In genomic region chr6:128277132-128278085, GRCm38 (mm10) we compare ENCODE assay signal across 15 mouse cellular contexts. TPM values are rescaled to one million over a fixed set of nuclear protein-coding genes. Genes with fewer than 3 reads are reported as not detected.
DNase-seq lines count a peak whose midpoint lies in the region; ATAC-seq lines count a peak whose summit lies in the region.
"Had no signal": no experiment of that assay in that cellular context is flagged by ENCODE, and none has a peak within 500 bp of the region (broad histone marks: within the 10 kb centered on the region; RNA-seq: fewer than 3 reads in every experiment).

No protein-coding gene starts in this region.

- no peak overlapping the region for H3K9ac ChIP-seq in forebrain, embryonic 15.5 days (replicated peaks)
- no peak overlapping the region for H3K9ac ChIP-seq in forebrain, embryonic 12.5 days
- no peak overlapping the region for H3K9ac ChIP-seq in liver, embryonic 15.5 days
- H3K9ac ChIP-seq in liver, embryonic 11.5 days (ENCODE audit: low read depth, low read length): no peak overlapping the region
- H3K9ac ChIP-seq in forebrain, embryonic 16.5 days (replicated peaks; ENCODE audit: low read depth, low read length): no peak overlapping the region
- H3K9ac ChIP-seq: limb, embryonic 15.5 days had no signal

- WGBS in forebrain, embryonic 15.5 days: 80% methylated on average over 11 of the region's 11 CpGs
- WGBS in forebrain, embryonic 12.5 days: 85% methylated on average over 11 of the region's 11 CpGs
- 64% methylated on average over 11 of the region's 11 CpGs for WGBS in liver, embryonic 15.5 days (ENCODE audit: insufficient replicate concordance)
- WGBS in liver, embryonic 11.5 days: 82% methylated on average over 11 of the region's 11 CpGs
- WGBS in forebrain, embryonic 16.5 days: 82% methylated on average over 11 of the region's 11 CpGs

- DNase-seq in liver, embryonic 11.5 days (ENCODE audit: low spot score): no peak
- DNase-seq in layer of hippocampus, postnatal 14 days (ENCODE audit: low spot score in 2 of 2): peak; percentile 43 to 73
- no peak for DNase-seq in cerebellum, adult 9-11 months
- no peak for DNase-seq in heart, postnatal 4 days
- DNase-seq: adrenal gland, postnatal 14 days; cerebellum, adult 18-20 months; heart, adult 11 months; lung, postnatal 36 days; thymus, postnatal 14 days had no signal

- H3K4me3 ChIP-seq in forebrain, embryonic 15.5 days: no peak overlapping the region
- H3K4me3 ChIP-seq in forebrain, embryonic 12.5 days (replicated peaks): no peak overlapping the region
- no peak overlapping the region for H3K4me3 ChIP-seq in liver, embryonic 15.5 days (replicated peaks)
- no peak overlapping the region for H3K4me3 ChIP-seq in liver, embryonic 11.5 days (ENCODE audit: low read depth, low read length)
- H3K4me3 ChIP-seq in forebrain, embryonic 16.5 days (replicated peaks; ENCODE audit: low read length): no peak overlapping the region
- H3K4me3 ChIP-seq: limb, embryonic 15.5 days had no signal

- ATAC-seq in forebrain, embryonic 15.5 days (replicated peaks): peak; percentile 61; the same call in 1 of the 2 replicates
- ATAC-seq in forebrain, embryonic 12.5 days (ENCODE audit: low FRiP score): no peak
- peak; percentile 34; the same call in 1 of the 2 replicates for ATAC-seq in liver, embryonic 15.5 days (ENCODE audit: insufficient read depth)
- no peak for ATAC-seq in liver, embryonic 11.5 days (replicated peaks; ENCODE audit: low FRiP score)
- ATAC-seq in forebrain, embryonic 16.5 days: peak; percentile 74
- ATAC-seq: midbrain, embryonic 16.5 days had no signal

- H3K36me3 ChIP-seq in forebrain, embryonic 15.5 days: no peaks in the 10 kb centered on the region
- no peaks in the 10 kb centered on the region for H3K36me3 ChIP-seq in forebrain, embryonic 12.5 days (replicated peaks)
- no peaks in the 10 kb centered on the region for H3K36me3 ChIP-seq in liver, embryonic 15.5 days (replicated peaks)
- no peaks in the 10 kb centered on the region for H3K36me3 ChIP-seq in liver, embryonic 11.5 days (ENCODE audit: control insufficient read depth, insufficient read depth, low read length)
- no peaks in the 10 kb centered on the region for H3K36me3 ChIP-seq in forebrain, embryonic 16.5 days (ENCODE audit: control insufficient read depth, insufficient read depth)
- H3K36me3 ChIP-seq: limb, embryonic 15.5 days had no signal

- H3K9me3 ChIP-seq in forebrain, embryonic 15.5 days: no peaks in the 10 kb centered on the region
- H3K9me3 ChIP-seq in forebrain, embryonic 12.5 days: no peaks in the 10 kb centered on the region
- no peaks in the 10 kb centered on the region for H3K9me3 ChIP-seq in liver, embryonic 15.5 days (replicated peaks)
- no peaks in the 10 kb centered on the region for H3K9me3 ChIP-seq in liver, embryonic 11.5 days (ENCODE audit: control insufficient read depth, low read length)
- no peaks in the 10 kb centered on the region for H3K9me3 ChIP-seq in forebrain, embryonic 16.5 days (ENCODE audit: control insufficient read depth, low read length)
- H3K9me3 ChIP-seq: limb, embryonic 15.5 days had no signal

- H3K27me3 ChIP-seq in forebrain, embryonic 15.5 days: no peaks in the 10 kb centered on the region
- H3K27me3 ChIP-seq in forebrain, embryonic 12.5 days: 0 out of 2 replicates have a peak, but pooled peaks cover 13% of the 10 kb centered on the region
- no peaks in the 10 kb centered on the region for H3K27me3 ChIP-seq in liver, embryonic 15.5 days
- no peaks in the 10 kb centered on the region for H3K27me3 ChIP-seq in liver, embryonic 11.5 days (replicated peaks; ENCODE audit: control insufficient read depth, insufficient read depth, low read length)
- no peaks in the 10 kb centered on the region for H3K27me3 ChIP-seq in forebrain, embryonic 16.5 days (replicated peaks; ENCODE audit: control insufficient read depth, insufficient read depth, low read length)
- H3K27me3 ChIP-seq: limb, embryonic 15.5 days had no signal

- H3K27ac ChIP-seq in forebrain, embryonic 15.5 days (replicated peaks): no peak overlapping the region
- H3K27ac ChIP-seq in forebrain, embryonic 12.5 days: no peak overlapping the region
- no peak overlapping the region for H3K27ac ChIP-seq in liver, embryonic 15.5 days (replicated peaks)
- no peak overlapping the region for H3K27ac ChIP-seq in liver, embryonic 11.5 days (ENCODE audit: low read depth, low read length)
- no peak overlapping the region for H3K27ac ChIP-seq in forebrain, embryonic 16.5 days (ENCODE audit: low read length)
- H3K27ac ChIP-seq: limb, embryonic 15.5 days had no signal

- H3K4me2 ChIP-seq in forebrain, embryonic 15.5 days (replicated peaks): no peak overlapping the region
- no peak overlapping the region for H3K4me2 ChIP-seq in forebrain, embryonic 12.5 days
- no peak overlapping the region for H3K4me2 ChIP-seq in liver, embryonic 15.5 days
- H3K4me2 ChIP-seq in liver, embryonic 11.5 days: no peak overlapping the region
- H3K4me2 ChIP-seq in forebrain, embryonic 16.5 days (ENCODE audit: low read length): no peak overlapping the region
- H3K4me2 ChIP-seq: limb, embryonic 15.5 days had no signal

- H3K4me1 ChIP-seq in forebrain, embryonic 15.5 days: no peaks in the 10 kb centered on the region
- peaks cover 16% of the 10 kb centered on the region for H3K4me1 ChIP-seq in forebrain, embryonic 12.5 days
- peaks cover 5% of the 10 kb centered on the region; the same call in 1 of the 2 replicates for H3K4me1 ChIP-seq in liver, embryonic 15.5 days (replicated peaks)
- H3K4me1 ChIP-seq in liver, embryonic 11.5 days (replicated peaks; ENCODE audit: control insufficient read depth, insufficient read depth, low read length): no peaks in the 10 kb centered on the region
- no peaks in the 10 kb centered on the region for H3K4me1 ChIP-seq in forebrain, embryonic 16.5 days (replicated peaks; ENCODE audit: control insufficient read depth, insufficient read depth, low read length)

RNA-seq across cellular contexts. Expression of gene Tead4, which starts 23.2 kb away (rescaled TPM):
- polyA plus RNA-seq in forebrain, embryonic 15.5 days (2015; fragmentation: Nextera tagmentation; extraction: Ambion mirVana): 0.38 and 0.51 TPM in 2 replicates
- 0.85 and 0.88 TPM in 2 replicates for polyA plus RNA-seq in forebrain, embryonic 12.5 days (2016; fragmentation: Nextera tagmentation; extraction: Ambion mirVana)
- polyA plus RNA-seq in liver, embryonic 15.5 days (2015; fragmentation: Nextera tagmentation; extraction: Ambion mirVana): 0.55 and 0.56 TPM in 2 replicates
- polyA plus RNA-seq in liver, embryonic 11.5 days (2014; fragmentation: Nextera tagmentation; extraction: Ambion mirVana): 0.95 and 1.9 TPM in 2 replicates
- 0.47 and 0.52 TPM in 2 replicates for polyA plus RNA-seq in forebrain, embryonic 16.5 days (2015; fragmentation: Nextera tagmentation; extraction: Ambion mirVana)
- under 1 TPM; 0.62 to 0.98 TPM for total RNA-seq in layer of hippocampus, postnatal 14 days (2021)
- 1 to 10 TPM; 6.2 to 6.9 TPM for total RNA-seq in heart, postnatal 4 days (2021)

Comparison
In these comparisons a context has a peak if more than half of its experiments do, and no peak if none do; other contexts are left out.
1. ATAC-seq: peak in forebrain, embryonic 15.5 days (single experiment), liver, embryonic 15.5 days (single experiment) and forebrain, embryonic 16.5 days (single experiment); none in forebrain, embryonic 12.5 days (single experiment) and liver, embryonic 11.5 days (single experiment).
2. DNase-seq: peak in layer of hippocampus, postnatal 14 days (2 of 2); none in liver, embryonic 11.5 days (single experiment), cerebellum, adult 9-11 months (single experiment) and heart, postnatal 4 days (single experiment).